Mouse (Mus musculus) heart, postnatal 10 days (tissue): Measurements from ENCODE around the gene Tubb4a. TPM values are rescaled to one million over a fixed set of nuclear protein-coding genes. Genes with fewer than 3 reads are reported as not detected.

ENCODE experiments used
- DNase-seq, 2 experiments: peaks; one replicate each; pipeline ENCODE4 v3.0.0; 2021
- intact Hi-C: fragments of 180-260 bp; cut with DNase I; formaldehyde crosslinking; loops from one replicate; pipeline ENCODE4 v1.15.1; 2025
- total RNA-seq, 2 experiments: library from RNA; stranded (reverse); gene quantifications; 2 replicates each; pipeline ENCODE4 v1.2.3; 2021

Gene Tubb4a
- total RNA-seq, 2 experiments from 2014 or later = 7.0 to 7.4 TPM

GRCm38 (mm10) chr17:57104496-57104895 is 16.9 kb upstream of the Tubb4a start:
- peak; percentile 4 to 15 for DNase-seq
- intact Hi-C loops = no loop called here

DNA sequence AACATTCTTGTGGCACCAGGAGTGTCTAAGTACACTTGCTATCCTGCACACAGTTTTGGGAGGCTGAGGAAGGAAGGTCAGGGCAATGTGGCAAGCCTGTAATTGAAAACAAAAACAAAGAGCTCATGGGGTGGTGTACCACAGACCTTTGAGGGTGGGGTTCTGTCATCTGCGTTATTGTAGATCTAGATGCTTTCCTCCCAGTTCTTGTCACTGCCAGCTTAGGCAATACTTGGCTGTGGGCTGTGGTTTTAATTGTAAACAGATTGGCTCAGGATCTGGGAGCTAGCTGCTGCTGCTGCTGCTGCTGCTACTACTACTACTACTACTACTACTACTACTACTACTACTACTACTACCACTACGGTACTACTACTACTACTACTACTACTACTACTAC is 14.7 kb upstream of the Tubb4a start:
- DNase-seq = no peak
- intact Hi-C loops = no loop called here

- intact Hi-C loops = no loop called here
- no peak for DNase-seq
Measured at GRCm38 (mm10) chr17:57099629-57100325, 12.2 kb upstream of the Tubb4a start.

DNA sequence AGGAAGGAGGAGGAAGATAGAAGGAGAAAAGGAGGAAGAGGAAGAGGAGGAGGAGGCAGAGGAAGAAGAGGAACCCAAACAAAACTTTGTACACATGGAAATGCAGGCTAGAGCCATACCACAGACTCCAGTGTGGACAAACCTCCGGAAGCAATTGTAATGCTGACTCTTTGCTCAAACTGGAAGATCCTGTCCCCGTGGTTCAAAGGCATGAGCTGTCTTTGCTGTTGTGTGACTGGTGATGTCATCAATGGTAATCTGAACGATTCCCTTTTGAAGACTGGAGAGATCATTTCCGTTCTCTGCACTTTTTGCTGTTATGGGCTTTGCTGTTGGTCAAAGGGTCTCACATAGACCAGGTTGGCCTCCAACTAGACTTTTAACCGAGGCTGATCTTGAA is 10.7 kb upstream of the Tubb4a start:
- DNase-seq = no peak
- intact Hi-C loops = no loop called here

DNA sequence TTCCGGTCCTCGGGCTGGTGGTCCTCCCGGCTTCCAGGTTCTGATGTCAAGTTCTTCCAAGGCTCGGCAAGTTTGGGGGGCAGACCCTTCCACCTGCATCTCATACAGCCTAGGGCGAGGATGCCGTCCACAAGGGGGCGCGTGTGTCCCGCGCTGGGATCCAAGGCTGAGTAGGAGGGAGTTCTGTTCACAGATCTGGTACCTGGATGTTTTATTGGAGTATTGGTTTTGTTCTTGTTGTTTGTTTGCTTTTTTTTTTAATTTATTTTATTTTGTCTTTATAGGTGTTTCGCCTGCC is 9.0 kb upstream of the Tubb4a start:
- DNase-seq = peak; percentile 84 to 89
- intact Hi-C loops = loop anchor here (1.0 to 2.0 kb wide), 2 partner anchors 100 to 239 kb away; partner anchors contain the start of gene Alkbh7

GRCm38 (mm10) chr17:57095855-57096622 is 8.5 kb upstream of the Tubb4a start:
- DNase-seq = peak; percentile 67 to 70
- intact Hi-C loops = loop anchor here (1.0 to 2.0 kb wide), 2 partner anchors 99 to 239 kb away; partner anchors contain the start of gene Alkbh7

GRCm38 (mm10) chr17:57094222-57094621 is 6.6 kb upstream of the Tubb4a start:
- DNase-seq = no peak
- intact Hi-C loops = no loop called here

DNA sequence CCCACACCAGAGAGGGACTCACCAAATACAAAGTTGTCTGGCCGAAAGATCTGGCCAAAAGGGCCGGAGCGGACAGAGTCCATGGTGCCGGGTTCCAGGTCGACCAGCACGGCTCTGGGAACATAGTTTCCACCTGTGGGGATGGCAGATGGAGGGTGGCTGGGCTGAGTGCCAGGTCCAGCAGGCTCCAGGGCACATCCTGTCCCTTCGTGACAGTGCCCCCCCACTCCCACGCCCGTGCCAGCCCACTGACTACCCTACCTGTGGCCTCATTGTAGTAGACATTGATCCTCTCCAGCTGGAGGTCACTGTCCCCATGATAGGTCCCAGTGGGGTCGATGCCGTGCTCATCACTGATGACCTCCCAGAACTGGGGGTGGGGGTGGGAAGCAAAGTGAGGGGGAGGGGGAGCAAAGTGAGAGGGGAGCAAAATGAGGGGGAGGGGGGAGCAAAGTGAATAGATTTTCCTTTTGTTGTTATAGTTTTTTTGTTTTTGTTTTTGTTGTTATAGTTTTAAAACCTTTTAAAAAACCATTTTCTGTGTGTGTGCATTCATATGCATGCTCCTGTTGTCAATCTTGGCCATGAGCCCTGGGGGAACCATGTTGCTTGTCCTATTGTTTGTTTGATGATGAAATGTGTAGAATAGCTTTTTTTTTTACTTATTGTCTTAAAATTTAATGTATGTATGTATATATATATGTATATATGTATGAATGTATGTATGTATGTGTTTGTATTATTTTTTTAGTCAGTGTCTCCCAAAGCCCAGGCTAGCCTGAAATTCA is 1.4 kb downstream of the Tubb4a start:
- no peak for DNase-seq
- intact Hi-C loops = no loop called here

GRCm38 (mm10) chr17:57082481-57082880 is 5.1 kb downstream of the Tubb4a start:
- intact Hi-C loops = no loop called here

GRCm38 (mm10) chr17:57081234-57081842 is 6.2 kb downstream of the Tubb4a start:
- intact Hi-C loops = no loop called here
- no peak for DNase-seq

More at GRCm38 (mm10) chr17:57082481-57082880, 5.1 kb downstream of the Tubb4a start:
- no peak for DNase-seq

- intact Hi-C loops = no loop called here
- DNase-seq = no peak
Measured at GRCm38 (mm10) chr17:57079919-57080318, 7.7 kb downstream of the Tubb4a start.

DNA sequence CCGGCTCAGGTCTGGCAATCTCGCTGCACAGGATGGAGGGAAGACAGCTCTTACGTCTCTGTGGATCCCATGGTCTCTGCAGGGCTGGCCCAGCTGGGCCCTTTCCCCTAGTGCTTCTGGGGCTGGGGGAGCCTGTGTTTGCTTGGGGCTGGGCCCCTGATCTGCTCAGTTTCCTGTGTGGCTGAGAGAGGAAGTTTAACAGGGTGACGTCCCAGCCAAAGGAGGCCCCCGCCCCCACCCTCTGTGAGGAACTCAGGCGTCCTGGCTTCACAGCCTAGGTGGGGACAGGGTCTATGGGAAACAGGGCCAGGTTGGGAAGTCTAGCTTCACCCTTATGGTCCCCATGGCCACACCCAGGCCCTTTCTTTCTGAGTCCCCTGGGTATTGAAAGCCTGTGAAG is 9.2 kb downstream of the Tubb4a start, which contains the start of gene Dennd1c:
Gene Dennd1c (minus strand): TSS at position 179 of the 400 bp plus-strand sequence.
- DNase-seq = no peak
- intact Hi-C loops = no loop called here

- DNase-seq = no peak
- intact Hi-C loops = no loop called here
Measured at GRCm38 (mm10) chr17:57076916-57077315, 10.7 kb downstream of the Tubb4a start.

DNA sequence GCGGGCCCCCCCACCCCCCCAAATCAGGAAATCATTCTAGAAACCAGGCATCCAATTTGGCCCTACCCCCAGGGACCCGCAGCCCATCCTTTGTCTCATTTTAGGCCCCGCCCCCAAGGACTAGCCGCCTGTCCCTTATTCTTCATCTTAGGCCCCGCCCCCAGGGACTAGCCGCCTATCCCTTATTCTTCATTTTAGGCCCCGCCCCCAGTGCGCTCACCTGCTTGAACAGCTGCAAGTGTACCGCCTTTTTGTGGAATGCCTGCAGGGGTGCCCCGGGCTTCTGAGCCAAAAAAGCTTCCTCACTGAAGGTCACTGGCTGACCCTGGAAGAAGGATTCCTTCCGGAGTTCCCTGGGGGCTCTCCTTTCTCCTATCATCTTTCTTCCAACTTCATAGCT is 16.9 kb downstream of the Tubb4a start:
- DNase-seq = no peak
- intact Hi-C loops = no loop called here

- no peak for DNase-seq
- intact Hi-C loops = no loop called here
Measured at GRCm38 (mm10) chr17:57070272-57070671, 17.3 kb downstream of the Tubb4a start.

DNA sequence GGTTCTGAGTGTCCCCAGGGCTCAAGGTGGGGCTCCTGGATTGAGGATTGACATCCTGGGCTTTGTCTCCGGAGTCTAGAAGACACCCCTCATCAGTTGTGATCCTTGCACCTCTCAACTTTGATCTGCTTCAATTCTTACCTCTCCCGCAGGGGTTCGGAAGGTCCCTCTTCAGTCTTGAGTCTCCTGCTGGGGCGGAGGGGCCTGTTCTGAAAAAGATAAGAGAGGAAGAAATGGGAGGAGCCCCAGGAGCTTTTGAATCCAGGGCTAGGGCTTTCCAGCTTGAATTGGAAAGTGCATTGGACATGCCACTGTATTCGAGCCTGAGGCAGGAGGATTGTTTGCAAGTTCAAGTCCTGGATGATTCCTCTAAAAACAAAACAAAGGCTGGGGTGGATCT is 20.7 kb downstream of the Tubb4a start:
- DNase-seq = no peak
- intact Hi-C loops = no loop called here

DNA sequence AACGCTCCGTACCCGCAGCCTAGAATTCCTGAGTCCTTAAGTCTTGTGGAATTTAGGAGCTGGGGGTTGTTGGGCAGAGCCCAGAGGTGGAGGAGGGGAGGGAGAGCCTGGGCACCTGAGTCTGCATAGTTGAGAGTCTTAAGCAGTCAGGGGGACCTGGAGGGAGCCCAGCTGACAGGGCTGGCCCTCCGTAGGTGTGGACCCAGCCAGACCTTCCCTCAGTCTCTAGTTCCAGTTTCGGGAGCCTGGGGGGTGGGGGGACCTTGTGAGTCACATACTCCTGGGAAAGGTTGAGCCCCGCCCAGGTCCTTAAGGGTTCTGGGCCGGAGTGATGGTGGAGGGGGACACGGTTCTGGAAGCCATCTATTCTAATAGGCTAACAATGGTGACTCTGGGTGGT is 24.6 kb downstream of the Tubb4a start:
- intact Hi-C loops = loop anchor here (5.0 kb wide), 1 partner anchor 184 kb away; the partner anchor contains the start of genes Gpr108 and Trip10
- DNase-seq = no peak

DNA sequence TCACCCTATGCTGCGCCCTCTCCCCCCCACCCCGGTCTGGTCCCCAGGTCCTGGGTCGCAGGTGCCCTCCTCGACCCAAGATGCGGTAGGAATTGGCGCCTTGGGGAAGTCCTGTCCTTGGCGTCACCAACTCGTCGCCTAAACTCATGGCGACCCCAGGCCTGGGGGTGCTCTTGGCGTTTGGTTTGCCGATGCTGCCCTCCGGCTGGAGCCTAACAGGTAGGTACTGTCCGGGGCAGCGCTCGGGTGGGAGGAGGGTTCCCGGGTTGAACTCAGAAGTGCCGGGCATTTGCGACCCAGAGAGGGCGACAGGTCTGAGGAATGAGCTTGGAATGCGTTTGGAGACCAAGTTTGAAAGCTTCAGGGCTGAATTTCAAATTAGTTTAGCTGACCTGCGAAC is 25.0 kb downstream of the Tubb4a start:
- DNase-seq = no peak
- intact Hi-C loops = loop anchor here (5.0 kb wide), 1 partner anchor 185 kb away; the partner anchor contains the start of genes Gpr108 and Trip10

GRCm38 (mm10) chr17:57062011-57062521 is 25.5 kb downstream of the Tubb4a start:
- intact Hi-C loops = loop anchor here (5.0 kb wide), 1 partner anchor 185 kb away; the partner anchor contains the start of genes Gpr108 and Trip10
- DNase-seq = no peak

GRCm38 (mm10) chr17:57061069-57061468 is 26.5 kb downstream of the Tubb4a start:
- intact Hi-C loops = loop anchor here (2.0 to 5.0 kb wide), 2 partner anchors 28 to 186 kb away; partner anchors contain the start of genes Gpr108 and Trip10
- no peak for DNase-seq
